Mouse (Mus musculus) myocyte (in vitro differentiated cells): Measurements from ENCODE around the gene Rap1b. TPM values are rescaled to one million over a fixed set of nuclear protein-coding genes. Genes with fewer than 3 reads are reported as not detected.

Experiments
- H3K27me3 ChIP-seq: one replicate; pipeline ENCODE4 v1.6.1; 2011; ENCODE audit not compliant: control insufficient read depth, insufficient read depth, insufficient read length
- H3K36me3 ChIP-seq: one replicate; pipeline ENCODE4 v1.6.1; 2011; ENCODE audit not compliant: control insufficient read depth, insufficient read depth
- H3K4me2 ChIP-seq: one replicate; pipeline ENCODE4 v1.6.1; 2011; ENCODE audit warnings: low read depth, control low read depth
- H3K4me3 ChIP-seq: one replicate; pipeline ENCODE4 v1.5.1; 2011; ENCODE audit warnings: mild to moderate bottlenecking, control low read depth, moderate library complexity
- H3K79me2 ChIP-seq: one replicate; pipeline ENCODE4 v1.6.1; 2011; ENCODE audit not compliant: control insufficient read depth, insufficient read depth
- H3ac ChIP-seq: one replicate; pipeline ENCODE4 v1.6.1; 2011; ENCODE audit not compliant: control insufficient read depth, insufficient read length
- CEBPB ChIP-seq: IDR thresholded peaks from 2 replicates; pipeline ENCODE4 v1.6.1; 2011; ENCODE audit warnings: mild to moderate bottlenecking, moderate library complexity; ENCODE audit not compliant: poor library complexity, insufficient read depth, severe bottlenecking
- E2F4 ChIP-seq: IDR thresholded peaks from one replicate; pipeline ENCODE4 v1.6.1; 2011; ENCODE audit warnings: mild to moderate bottlenecking, control low read depth, moderate library complexity; ENCODE audit not compliant: insufficient read depth
- MAX ChIP-seq: IDR thresholded peaks from one replicate; pipeline ENCODE4 v1.6.1; 2011; ENCODE audit warnings: low read depth, mild to moderate bottlenecking, control low read depth
- MYOD1 ChIP-seq, 3 experiments: IDR thresholded peaks; one replicate each; pipeline ENCODE4 v1.6.1; 2011; ENCODE audit warnings: control low read depth in 2 of 3, low read depth in 2 of 3, mild to moderate bottlenecking in 2 of 3, moderate library complexity in 1 of 3; ENCODE audit not compliant: insufficient read length in 2 of 3, control insufficient read depth in 1 of 3
- MYOG ChIP-seq, 3 experiments: IDR thresholded peaks; one replicate each; pipeline ENCODE4 v1.6.1; 2011; ENCODE audit warnings: control low read depth in 2 of 3, low read depth in 2 of 3, mild to moderate bottlenecking in 2 of 3; ENCODE audit not compliant: insufficient read length in 2 of 3, control insufficient read depth in 1 of 3, insufficient read depth in 1 of 3
- POLR2A ChIP-seq: IDR thresholded peaks from one replicate; pipeline ENCODE4 v1.6.1; 2011; ENCODE audit warnings: low read depth, mild to moderate bottlenecking, control low read depth, moderate library complexity; ENCODE audit not compliant: insufficient read length
- POLR2AphosphoS2 ChIP-seq: IDR thresholded peaks from one replicate; pipeline ENCODE4 v1.6.1; 2011; ENCODE audit warnings: low read depth, control low read depth; ENCODE audit not compliant: insufficient read length
- REST ChIP-seq: IDR thresholded peaks from one replicate; pipeline ENCODE4 v1.6.1; 2011; ENCODE audit warnings: mild to moderate bottlenecking, control low read depth, moderate library complexity; ENCODE audit not compliant: insufficient read depth, insufficient read length
- SRF ChIP-seq: IDR thresholded peaks from one replicate; pipeline ENCODE4 v1.6.1; 2011; ENCODE audit warnings: low read depth; ENCODE audit not compliant: control insufficient read depth, insufficient read length
- TCF12 ChIP-seq: IDR thresholded peaks from one replicate; pipeline ENCODE4 v1.6.1; 2011; ENCODE audit warnings: mild to moderate bottlenecking, control low read depth; ENCODE audit not compliant: poor library complexity, insufficient read depth, severe bottlenecking
- TCF3 ChIP-seq: IDR thresholded peaks from one replicate; pipeline ENCODE4 v1.6.1; 2011; ENCODE audit warnings: low read depth, control low read depth; ENCODE audit not compliant: insufficient read length
- USF1 ChIP-seq: IDR thresholded peaks from one replicate; pipeline ENCODE4 v1.6.1; 2011; ENCODE audit warnings: low read depth, mild to moderate bottlenecking, control low read depth, moderate library complexity
- polyA plus RNA-seq: library from polyadenylated mRNA; unstranded; fragments of >200 nt; fragmentation: generic; extraction: Trizol; gene quantifications from one replicate; pipeline ENCODE4 v1.2.1, GENCODE M21; 2012; ENCODE audit warnings: missing spikeins

The Rap1b gene
- polyA plus RNA-seq, 1 experiment = 62.3 TPM

DNA sequence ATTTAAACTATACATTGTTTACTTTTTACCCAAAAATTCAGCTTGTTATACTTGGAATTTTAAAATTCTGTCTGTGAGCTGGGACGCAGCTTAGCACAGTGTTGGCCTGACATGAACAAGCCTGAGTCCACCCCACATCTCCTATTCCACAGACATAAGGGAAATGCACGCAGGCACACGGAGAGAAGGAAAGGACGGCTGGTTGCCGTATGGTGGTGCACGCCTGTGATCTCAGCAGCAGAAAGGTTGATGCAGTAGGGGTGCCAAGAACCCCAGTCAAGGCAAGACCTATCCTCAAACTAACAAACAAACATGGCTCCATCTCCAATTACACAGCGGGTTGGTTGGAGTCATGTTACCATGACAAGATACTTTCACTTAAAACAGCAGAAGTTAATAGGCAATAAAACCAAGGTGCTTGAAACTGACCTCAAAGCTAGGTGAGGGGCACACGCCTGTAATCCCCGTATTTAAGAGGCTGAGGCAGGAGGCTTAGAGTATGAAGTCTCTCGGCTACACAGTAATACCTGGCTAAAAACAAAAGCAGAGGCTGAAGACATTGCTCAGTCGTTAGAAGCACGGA, 67.4 kb downstream of the Rap1b start:
- peaks cover 47% of the 10 kb centered on the region for H3K36me3 ChIP-seq
- no peak overlapping the region for H3K4me2 ChIP-seq
- no peaks in the 10 kb centered on the region for H3K27me3 ChIP-seq
- no peaks in the 10 kb centered on the region for H3K79me2 ChIP-seq
- TF ChIP-seq E2F4 = no peak
- no peak for TF ChIP-seq REST
- H3K4me3 ChIP-seq = no peak overlapping the region
- no peak overlapping the region for H3ac ChIP-seq

DNA sequence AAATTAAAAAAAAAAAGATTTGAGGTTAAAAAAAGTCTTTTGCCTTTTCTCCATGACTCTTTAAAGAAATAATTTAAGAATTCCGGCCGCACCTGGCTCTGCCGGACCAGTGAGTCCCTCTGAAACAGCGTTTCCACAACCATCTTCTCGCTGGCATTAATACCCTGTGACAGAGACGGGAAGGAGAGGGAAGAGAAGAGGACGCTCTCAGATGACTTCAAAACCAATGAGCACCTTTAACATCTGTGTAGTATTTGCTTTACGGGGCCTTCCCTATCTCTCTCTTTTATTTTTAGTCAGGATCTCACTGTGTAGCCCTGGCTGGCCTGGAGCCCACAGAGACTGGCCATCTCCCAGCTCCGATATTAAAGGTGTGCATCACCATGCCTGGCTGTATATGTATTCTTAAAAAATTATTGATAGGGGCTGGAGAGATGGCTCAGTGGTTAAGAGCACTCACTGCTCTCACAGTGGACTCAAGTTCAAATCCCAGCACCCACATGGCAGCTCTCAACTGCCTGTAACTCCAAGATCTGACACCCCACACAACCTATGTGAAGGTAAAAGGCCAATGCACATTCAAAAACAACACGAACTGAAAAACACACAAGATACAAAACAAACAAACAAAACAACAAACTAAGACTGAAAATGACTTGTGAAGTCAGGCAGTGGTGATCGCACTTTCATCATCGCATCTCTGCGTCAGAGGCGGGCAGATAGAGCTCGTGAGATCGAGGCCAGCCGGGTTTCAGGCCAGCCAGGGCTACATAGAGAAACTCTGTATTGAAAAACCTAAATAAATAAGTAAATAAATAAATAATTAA, 68.1 kb downstream of the Rap1b start:
- Histone ChIP-seq H3K4me3 (no peak overlapping the region), H3ac (no peak overlapping the region), H3K79me2 (no peaks in the 10 kb centered on the region), H3K36me3 (peaks cover 51% of the 10 kb centered on the region), H3K4me2 (no peak overlapping the region), H3K27me3 (no peaks in the 10 kb centered on the region)
- no peak for TF ChIP-seq E2F4
- no peak for TF ChIP-seq TCF12
- no peak for TF ChIP-seq MYOD1 (IDR thresholded peaks at IDR 0.05; ENCODE audit: control insufficient read depth in 1 of 3, insufficient read length in 2 of 3, low read depth in 2 of 3)
- TF ChIP-seq MAX = no peak
- no peak for TF ChIP-seq REST
- TF ChIP-seq POLR2AphosphoS2 = no peak
- no peak for TF ChIP-seq USF1
- no peak for TF ChIP-seq POLR2A
- no peak for TF ChIP-seq MYOG (IDR thresholded peaks at IDR 0.05; ENCODE audit: control insufficient read depth in 1 of 3, insufficient read depth in 1 of 3, insufficient read length in 2 of 3, low read depth in 2 of 3)
- TF ChIP-seq SRF = no peak
- no peak for TF ChIP-seq TCF3
- TF ChIP-seq CEBPB = no peak

DNA sequence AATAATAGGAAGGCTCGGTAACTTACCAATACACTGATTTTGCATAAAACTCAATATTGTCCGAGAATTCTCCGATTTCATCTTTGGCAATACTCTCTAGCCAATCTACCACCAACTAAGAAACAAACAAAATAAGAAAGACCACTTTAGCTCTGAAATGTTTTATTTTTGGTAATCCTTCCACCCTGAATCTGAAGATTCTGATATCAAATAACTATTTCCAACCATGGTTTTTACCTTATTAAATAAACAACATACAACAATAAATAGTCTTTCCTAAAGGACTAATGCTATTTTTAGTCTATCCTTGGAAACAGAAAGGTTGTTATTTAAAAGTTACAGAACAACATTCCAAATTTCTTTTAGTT, 68.7 kb downstream of the Rap1b start:
- Histone ChIP-seq H3K4me3 (no peak overlapping the region), H3K79me2 (no peaks in the 10 kb centered on the region), H3ac (no peak overlapping the region), H3K27me3 (no peaks in the 10 kb centered on the region), H3K4me2 (no peak overlapping the region), H3K36me3 (peaks cover 55% of the 10 kb centered on the region)
- TF ChIP-seq MAX = no peak
- TF ChIP-seq MYOD1 (IDR thresholded peaks at IDR 0.05; ENCODE audit: control insufficient read depth in 1 of 3, insufficient read length in 2 of 3, low read depth in 2 of 3) = no peak
- no peak for TF ChIP-seq CEBPB
- no peak for TF ChIP-seq POLR2A
- no peak for TF ChIP-seq E2F4
- no peak for TF ChIP-seq TCF3
- no peak for TF ChIP-seq POLR2AphosphoS2
- no peak for TF ChIP-seq REST
- no peak for TF ChIP-seq SRF
- no peak for TF ChIP-seq USF1

DNA sequence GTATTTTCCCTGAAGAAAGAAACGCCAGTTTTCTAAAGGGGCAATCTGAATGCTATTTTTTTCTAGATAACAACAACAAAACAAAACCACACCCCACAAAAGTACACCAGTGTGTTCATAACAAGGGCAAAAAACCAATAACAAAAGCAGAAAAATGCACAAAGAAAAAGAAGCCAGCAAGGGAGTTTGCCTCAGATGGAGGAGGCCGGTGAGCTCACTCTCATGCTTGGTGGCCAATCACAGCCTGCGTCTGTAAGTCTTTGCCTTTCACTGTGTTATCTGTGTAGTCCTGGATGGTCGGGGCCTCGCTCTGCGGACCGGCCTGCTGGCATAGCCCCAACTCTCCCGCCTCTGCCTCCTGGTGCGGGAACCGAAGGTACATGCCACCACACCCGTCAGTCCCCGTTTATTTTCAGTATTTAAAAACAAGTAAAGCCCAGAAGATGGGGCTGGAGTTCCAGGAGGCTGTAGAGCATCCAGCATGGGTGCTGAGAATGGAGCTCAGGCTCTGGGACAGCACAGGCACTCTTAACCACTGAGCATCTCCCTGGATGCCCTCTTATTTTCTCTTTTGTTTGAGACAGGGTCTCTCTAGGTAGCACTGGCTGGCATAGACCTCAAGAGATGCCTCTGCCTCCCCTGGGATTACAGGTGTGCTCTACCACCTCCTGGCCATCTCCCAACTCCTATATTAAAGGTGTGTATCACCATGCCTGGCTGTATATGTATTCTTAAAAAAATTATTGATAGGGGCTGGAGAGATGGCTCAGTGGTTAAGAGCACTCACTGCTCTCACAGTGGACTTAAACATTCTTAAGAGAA, 69.3 kb downstream of the Rap1b start:
- TF ChIP-seq MYOG (IDR thresholded peaks at IDR 0.05; ENCODE audit: control insufficient read depth in 1 of 3, insufficient read depth in 1 of 3, insufficient read length in 2 of 3, low read depth in 2 of 3) = no peak
- TF ChIP-seq SRF = no peak
- no peak for TF ChIP-seq MAX
- no peak for TF ChIP-seq POLR2AphosphoS2
- no peak for TF ChIP-seq MYOD1 (IDR thresholded peaks at IDR 0.05; ENCODE audit: control insufficient read depth in 1 of 3, insufficient read length in 2 of 3, low read depth in 2 of 3)
- no peak for TF ChIP-seq REST
- TF ChIP-seq CEBPB = no peak
- no peak for TF ChIP-seq E2F4
- TF ChIP-seq TCF12 = no peak
- TF ChIP-seq POLR2A = no peak
- TF ChIP-seq TCF3 = no peak
- TF ChIP-seq USF1 = no peak
- no peak overlapping the region for H3ac ChIP-seq
- H3K27me3 ChIP-seq = no peaks in the 10 kb centered on the region
- no peaks in the 10 kb centered on the region for H3K79me2 ChIP-seq
- no peak overlapping the region for H3K4me3 ChIP-seq
- peaks cover 58% of the 10 kb centered on the region for H3K36me3 ChIP-seq
- H3K4me2 ChIP-seq = no peak overlapping the region
